Mouse (Mus musculus) cortical plate, adult 2 months (tissue): ENCODE results near the gene Daxx.
"Not testable (repeated sequence)": the region's sequence is repeated elsewhere in the genome, so short reads cannot be mapped to it uniquely, and the experiment has no call there.

Experiments used
- CTCF ChIP-seq: fragments of 200-500 bp; IDR thresholded peaks from 2 replicates; pipeline ENCODE4 v1.5.1; 2011; ENCODE audit warnings: mild to moderate bottlenecking, control low read depth, low read length; ENCODE audit not compliant: insufficient read depth; ENCODE audit errors: extremely low read depth
- POLR2A ChIP-seq: fragments of 200-500 bp; IDR thresholded peaks from 2 replicates; pipeline ENCODE4 v1.6.1; 2011; ENCODE audit warnings: mild to moderate bottlenecking, low read length, control low read depth; ENCODE audit not compliant: insufficient read depth; ENCODE audit errors: extremely low read depth

- TF ChIP-seq POLR2A, CTCF: not testable (repeated sequence)
Measured at GRCm38 (mm10) chr17:33891892-33892291, 17.3 kb upstream of the Daxx start.
